Mouse (Mus musculus): ENCODE measurements around the gene Vmn1r33. TPM values are rescaled to one million over a fixed set of nuclear protein-coding genes. Genes with fewer than 3 reads are reported as not detected.
"Not testable (repeated sequence)": the region's sequence is repeated elsewhere in the genome, so short reads cannot be mapped to it uniquely, and the experiment has no call there.

Vmn1r33 gene
- polyA plus RNA-seq (2015; fragmentation: Nextera tagmentation; extraction: Ambion mirVana), result not detected in 2 replicates

GRCm38 (mm10) chr6:66618182-66618581 lies at the start of gene Vmn1r33:
Gene Vmn1r33, minus strand, starts transcription at chr6:66618282.
- H3K36me3 ChIP-seq; H3K27ac ChIP-seq; H3K4me1 ChIP-seq (replicated peaks); H3K4me3 ChIP-seq (replicated peaks); H3K9me3 ChIP-seq; H3K9ac ChIP-seq; ATAC-seq; H3K27me3 ChIP-seq (replicated peaks); H3K4me2 ChIP-seq (replicated peaks): not testable (repeated sequence)

GRCm38 (mm10) chr6:66643779-66644178 lies 25.7 kb upstream of the Vmn1r33 start, which contains the start of gene Vmn1r34:
Gene Vmn1r34, minus strand, starts transcription at chr6:66643879.
- H3K27me3 ChIP-seq (replicated peaks), result no peaks in the 10 kb centered on the region
- no peaks in the 10 kb centered on the region for H3K9me3 ChIP-seq
- H3K9ac ChIP-seq, result no peak within 1 kb of the TSS
- 95% methylated on average over 1 of the region's 1 CpGs for WGBS
- H3K4me3 ChIP-seq (replicated peaks), result no peak within 1 kb of the TSS
- H3K4me2 ChIP-seq (replicated peaks), result no peak within 1 kb of the TSS
- no peak within 1 kb of the TSS for H3K27ac ChIP-seq
- H3K4me1 ChIP-seq (replicated peaks), result no peaks in the 10 kb centered on the region
- H3K36me3 ChIP-seq, result no peaks in the 10 kb centered on the region
- ATAC-seq, result no peak

GRCm38 (mm10) chr6:66595804-66596203 lies 22.3 kb downstream of the Vmn1r33 start:
- no peak overlapping the region for H3K9ac ChIP-seq
- no peaks in the 10 kb centered on the region for H3K4me1 ChIP-seq (replicated peaks)
- H3K27ac ChIP-seq, result no peak overlapping the region
- H3K9me3 ChIP-seq, result no peaks in the 10 kb centered on the region
- no peak overlapping the region for H3K4me3 ChIP-seq (replicated peaks)
- ATAC-seq, result no peak
- no peaks in the 10 kb centered on the region for H3K27me3 ChIP-seq (replicated peaks)
- no peaks in the 10 kb centered on the region for H3K36me3 ChIP-seq
- no peak overlapping the region for H3K4me2 ChIP-seq (replicated peaks)

Other genes starting within 250 kb of the Vmn1r33 start
- 87.1 and 102 TPM in 2 replicates for gene Mad2l1, start 82.9 kb downstream of the Vmn1r33 start, polyA plus RNA-seq (2015; fragmentation: Nextera tagmentation; extraction: Ambion mirVana)
- 0.05 TPM in 1 of 2 replicates, not detected in the other for gene Vmn1r32, start 58.2 kb downstream of the Vmn1r33 start, polyA plus RNA-seq (2015; fragmentation: Nextera tagmentation; extraction: Ambion mirVana)
- not detected in 2 replicates for gene Vmn1r34, start 25.6 kb upstream of the Vmn1r33 start, polyA plus RNA-seq (2015; fragmentation: Nextera tagmentation; extraction: Ambion mirVana)
- gene Vmn1r35, start 67.6 kb upstream of the Vmn1r33 start, polyA plus RNA-seq (2015; fragmentation: Nextera tagmentation; extraction: Ambion mirVana), result not detected in 2 replicates
- not detected in 2 replicates for gene Vmn1r36, start 100.9 kb upstream of the Vmn1r33 start, polyA plus RNA-seq (2015; fragmentation: Nextera tagmentation; extraction: Ambion mirVana)
- gene Vmn1r37, start 111.1 kb upstream of the Vmn1r33 start, polyA plus RNA-seq (2015; fragmentation: Nextera tagmentation; extraction: Ambion mirVana), result not detected in 2 replicates
- gene Vmn1r38, start 164.3 kb upstream of the Vmn1r33 start, polyA plus RNA-seq (2015; fragmentation: Nextera tagmentation; extraction: Ambion mirVana), result not detected in 2 replicates
- not detected in 2 replicates for gene Vmn1r39, start 192.3 kb upstream of the Vmn1r33 start, polyA plus RNA-seq (2015; fragmentation: Nextera tagmentation; extraction: Ambion mirVana)

Measured in intestine, embryonic 15.5 days (tissue).